Mouse (Mus musculus) embryonic facial prominence, embryonic 11.5 days (tissue): ENCODE measurements around the gene Brd4. TPM values are rescaled to one million over a fixed set of nuclear protein-coding genes. Genes with fewer than 3 reads are reported as not detected.

ENCODE experiments used
- ATAC-seq: fragments of 200-750 bp; cut with Nextera tagmentation; replicated peaks from 2 replicates; pipeline ENCODE4 v1.8.0; 2017; ENCODE audit warnings: low read depth; ENCODE audit not compliant: insufficient number of reproducible peaks, low FRiP score, low TSS enrichment
- DNase-seq: peaks from one replicate; pipeline ENCODE4 v3.0.0-alpha.2; 2015; ENCODE audit warnings: low spot score
- H3K27ac ChIP-seq: fragments of 300-500 bp; sonication (generic); replicated peaks from 2 replicates; pipeline ENCODE4 v1.5.1; 2014; ENCODE audit warnings: mild to moderate bottlenecking, low read depth, low read length, control low read depth
- H3K27me3 ChIP-seq: fragments of 300-500 bp; sonication (generic); 2 replicates; pipeline ENCODE4 v1.6.1; 2014; ENCODE audit warnings: mild to moderate bottlenecking, low read length, moderate library complexity, mixed read lengths; ENCODE audit not compliant: control insufficient read depth, insufficient read depth
- H3K36me3 ChIP-seq: fragments of 300-500 bp; sonication (generic); replicated peaks from 2 replicates; pipeline ENCODE4 v1.6.1; 2014; ENCODE audit warnings: low read depth, mild to moderate bottlenecking, low read length, moderate library complexity, mixed read lengths; ENCODE audit not compliant: control insufficient read depth, insufficient read depth
- H3K4me1 ChIP-seq: fragments of 300-500 bp; sonication (generic); 2 replicates; pipeline ENCODE4 v1.6.1; 2014; ENCODE audit warnings: low read length, mixed read lengths; ENCODE audit not compliant: control insufficient read depth, insufficient read depth
- H3K4me2 ChIP-seq: fragments of 300-500 bp; sonication (generic); 2 replicates; pipeline ENCODE4 v1.6.1; 2014; ENCODE audit warnings: low read depth, mild to moderate bottlenecking, control low read depth, low read length, moderate library complexity
- H3K4me3 ChIP-seq: fragments of 300-500 bp; sonication (generic); 2 replicates; pipeline ENCODE4 v1.5.1; 2014; ENCODE audit warnings: low read depth, low read length, control low read depth
- H3K9ac ChIP-seq: fragments of 300-500 bp; sonication (generic); replicated peaks from 2 replicates; pipeline ENCODE4 v1.6.1; 2014; ENCODE audit warnings: mild to moderate bottlenecking, control low read depth, low read length
- H3K9me3 ChIP-seq: fragments of 300-500 bp; sonication (generic); replicated peaks from 2 replicates; pipeline ENCODE4 v1.6.1; 2016; ENCODE audit warnings: mild to moderate bottlenecking, low read length, inconsistent platforms, mixed read lengths; ENCODE audit not compliant: control insufficient read depth
- WGBS: fragments of 180-500 bp; shearing (Covaris S2); extraction: QIAGEN DNeasy Blood & Tissue Kit; methylation state at CpG from one replicate; pipeline ENCODE4 v1.1.7; 2014; 5-methylcytosine and 5-hydroxymethylcytosine counted together
- polyA plus RNA-seq: library from polyadenylated mRNA; unstranded; fragments of >200 nt; fragmentation: Nextera tagmentation; extraction: Ambion mirVana; gene quantifications from 2 replicates; pipeline ENCODE4 v1.2.1, GENCODE M21; 2014

Brd4 gene
- polyA plus RNA-seq, 1 experiment from 2014 or later: 81.5 TPM

GRCm38 (mm10) chr17:32277201-32277600 lies 7.3 kb downstream of the Brd4 start:
- no peaks in the 10 kb centered on the region for H3K9me3 ChIP-seq
- no peak overlapping the region for H3K4me3 ChIP-seq
- H3K4me1 ChIP-seq: no peaks in the 10 kb centered on the region
- ATAC-seq (no peak), DNase-seq (no peak)
- H3K27ac ChIP-seq: no peak overlapping the region
- WGBS: 73% methylated on average over 1 of the region's 1 CpGs
- no peak overlapping the region for H3K9ac ChIP-seq
- H3K27me3 ChIP-seq: no peaks in the 10 kb centered on the region
- no peaks in the 10 kb centered on the region for H3K36me3 ChIP-seq
- H3K4me2 ChIP-seq: no peak overlapping the region

- Histone ChIP-seq H3K27ac (no peak overlapping the region), H3K4me2 (no peak overlapping the region), H3K9me3 (no peaks in the 10 kb centered on the region), H3K4me1 (no peaks in the 10 kb centered on the region), H3K4me3 (no peak overlapping the region), H3K9ac (no peak overlapping the region), H3K36me3 (no peaks in the 10 kb centered on the region), H3K27me3 (no peaks in the 10 kb centered on the region)
- DNase-seq (no peak), ATAC-seq (no peak)
- WGBS: 92% methylated on average over 3 of the region's 3 CpGs
Observed at GRCm38 (mm10) chr17:32275568-32275967, 9.0 kb downstream of the Brd4 start.

GRCm38 (mm10) chr17:32269151-32269550 lies 15.4 kb downstream of the Brd4 start:
- no peak for DNase-seq
- ATAC-seq: no peak
- Histone ChIP-seq H3K27ac (no peak overlapping the region), H3K4me1 (no peaks in the 10 kb centered on the region), H3K36me3 (no peaks in the 10 kb centered on the region), H3K27me3 (no peaks in the 10 kb centered on the region), H3K9me3 (no peaks in the 10 kb centered on the region), H3K4me3 (no peak overlapping the region), H3K4me2 (no peak overlapping the region), H3K9ac (no peak overlapping the region)
- WGBS: 92% methylated on average over 7 of the region's 7 CpGs

GRCm38 (mm10) chr17:32268540-32268960 lies 16.0 kb downstream of the Brd4 start:
- no peak overlapping the region for H3K4me3 ChIP-seq
- ATAC-seq: no peak
- 93% methylated on average over 3 of the region's 3 CpGs for WGBS
- no peaks in the 10 kb centered on the region for H3K27me3 ChIP-seq
- no peaks in the 10 kb centered on the region for H3K36me3 ChIP-seq
- H3K9me3 ChIP-seq: no peaks in the 10 kb centered on the region
- no peak overlapping the region for H3K4me2 ChIP-seq
- H3K4me1 ChIP-seq: no peaks in the 10 kb centered on the region
- H3K27ac ChIP-seq: no peak overlapping the region
- DNase-seq: no peak
- no peak overlapping the region for H3K9ac ChIP-seq

GRCm38 (mm10) chr17:32268096-32268495 lies 16.4 kb downstream of the Brd4 start:
- no peak for DNase-seq
- 81% methylated on average over 2 of the region's 2 CpGs for WGBS
- H3K27me3 ChIP-seq: no peaks in the 10 kb centered on the region

GRCm38 (mm10) chr17:32267617-32268016 lies 16.9 kb downstream of the Brd4 start:
- ATAC-seq: no peak
- WGBS: 93% methylated on average over 1 of the region's 1 CpGs

More at GRCm38 (mm10) chr17:32268096-32268495, 16.4 kb downstream of the Brd4 start:
- Histone ChIP-seq H3K4me1 (no peaks in the 10 kb centered on the region), H3K9me3 (no peaks in the 10 kb centered on the region), H3K4me2 (no peak overlapping the region), H3K36me3 (no peaks in the 10 kb centered on the region), H3K9ac (no peak overlapping the region), H3K4me3 (no peak overlapping the region), H3K27ac (no peak overlapping the region)
- ATAC-seq: no peak

GRCm38 (mm10) chr17:32263672-32264071 lies 20.9 kb downstream of the Brd4 start:
- Histone ChIP-seq H3K27ac (no peak overlapping the region), H3K4me3 (no peak overlapping the region), H3K4me2 (no peak overlapping the region), H3K4me1 (no peaks in the 10 kb centered on the region), H3K36me3 (no peaks in the 10 kb centered on the region), H3K9me3 (no peaks in the 10 kb centered on the region), H3K27me3 (no peaks in the 10 kb centered on the region), H3K9ac (no peak overlapping the region)
- WGBS: 99% methylated on average over 2 of the region's 2 CpGs
- DNase-seq (no peak), ATAC-seq (no peak)

More at GRCm38 (mm10) chr17:32267617-32268016, 16.9 kb downstream of the Brd4 start:
- DNase-seq: no peak
- Histone ChIP-seq H3K27ac (no peak overlapping the region), H3K36me3 (no peaks in the 10 kb centered on the region), H3K4me2 (no peak overlapping the region), H3K4me3 (no peak overlapping the region), H3K4me1 (no peaks in the 10 kb centered on the region), H3K9me3 (no peaks in the 10 kb centered on the region), H3K9ac (no peak overlapping the region), H3K27me3 (no peaks in the 10 kb centered on the region)

- no peaks in the 10 kb centered on the region for H3K27me3 ChIP-seq
- no peak overlapping the region for H3K9ac ChIP-seq
- ATAC-seq: no peak
- H3K4me2 ChIP-seq: no peak overlapping the region
- no peaks in the 10 kb centered on the region for H3K4me1 ChIP-seq
- no peak overlapping the region for H3K27ac ChIP-seq
- no peak overlapping the region for H3K4me3 ChIP-seq
- DNase-seq: no peak
- no peaks in the 10 kb centered on the region for H3K36me3 ChIP-seq
- 93% methylated on average over 8 of the region's 8 CpGs for WGBS
- no peaks in the 10 kb centered on the region for H3K9me3 ChIP-seq
Observed at GRCm38 (mm10) chr17:32262831-32263559, 21.5 kb downstream of the Brd4 start.
